Mouse (Mus musculus) bone marrow, adult 2 months (tissue): ENCODE measurements around the gene Rgma.

Experiments
- CTCF ChIP-seq: fragments of 200-500 bp; IDR thresholded peaks from 2 replicates; pipeline ENCODE4 v1.5.1; 2011; ENCODE audit warnings: low read length, control low read depth; ENCODE audit not compliant: control insufficient read depth, insufficient read depth
- POLR2A ChIP-seq: fragments of 200-500 bp; IDR thresholded peaks from 2 replicates; pipeline ENCODE4 v1.6.1; 2011; ENCODE audit warnings: low read depth, mild to moderate bottlenecking, control low read depth, low read length, borderline replicate concordance; ENCODE audit not compliant: control insufficient read depth

DNA sequence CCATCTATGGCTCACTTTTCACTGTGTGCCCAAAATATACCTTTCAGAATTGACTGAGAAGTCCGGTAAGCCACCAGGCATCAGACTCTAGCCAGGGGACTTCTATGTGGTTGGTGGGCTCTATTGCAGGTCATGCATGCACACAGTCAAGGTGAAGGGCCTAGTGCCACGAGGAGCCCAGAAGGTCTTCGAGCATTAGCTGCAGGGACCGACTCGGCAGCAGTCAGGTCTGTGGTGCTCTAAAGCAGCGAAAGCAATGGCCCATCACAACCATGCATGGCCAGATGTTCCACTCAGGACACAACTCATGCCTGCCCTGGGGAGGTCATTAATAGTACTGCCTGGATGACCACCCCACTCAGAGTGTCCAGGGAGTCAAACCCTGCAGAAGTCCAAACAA, 52.5 kb downstream of the Rgma start:
- no peak for TF ChIP-seq POLR2A
- no peak for TF ChIP-seq CTCF
